Mouse (Mus musculus) stomach, postnatal 0 days (tissue): ENCODE data around the gene Bbof1.

Experiments
- CTCF ChIP-seq: IDR thresholded peaks from 2 replicates; pipeline ENCODE4 v1.5.1; 2016; ENCODE audit warnings: antibody characterized with exemption, low read depth, mild to moderate bottlenecking, moderate library complexity
- EP300 ChIP-seq: optimal IDR thresholded peaks from 2 replicates; pipeline ENCODE3; 2016; ENCODE audit warnings: antibody characterized with exemption

GRCm38 (mm10) chr12:84390336-84390735, 18.5 kb upstream of the Bbof1 start:
- TF ChIP-seq EP300 (no peak), CTCF (no peak)
